Mouse (Mus musculus): ENCODE results near the gene AW549877. TPM values are rescaled to one million over a fixed set of nuclear protein-coding genes. Genes with fewer than 3 reads are reported as not detected.

Gene AW549877
- polyA plus RNA-seq, 1 experiment, result not detected

DNA sequence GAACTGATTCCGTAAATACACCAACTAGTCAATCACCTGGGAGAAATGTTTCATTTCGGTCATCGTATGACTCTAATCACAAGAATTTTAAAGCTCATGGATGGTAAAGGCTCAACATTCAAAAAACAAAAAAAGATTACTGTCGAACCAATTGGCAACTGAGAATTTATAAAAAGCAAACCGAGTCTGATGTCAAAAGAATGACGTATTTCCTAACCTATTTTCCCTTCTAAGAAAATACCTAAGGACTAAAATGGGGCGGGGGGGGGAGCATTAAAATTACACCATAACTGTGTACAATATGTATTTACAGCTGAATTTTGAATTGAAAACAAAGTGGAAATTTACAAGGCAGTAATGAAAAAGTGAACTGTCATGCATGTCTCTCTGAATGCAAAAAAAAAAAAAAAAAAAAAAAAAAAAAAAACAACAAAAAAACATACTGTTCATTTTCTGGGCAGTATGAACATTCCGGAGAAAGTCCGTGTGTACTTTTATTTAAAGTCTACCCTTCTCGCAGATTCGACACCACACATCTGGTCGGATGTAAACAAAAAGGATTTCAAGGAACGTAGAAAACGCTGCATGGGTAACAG is 594 bp downstream of the AW549877 start:
- TF ChIP-seq POLR2A (IDR thresholded peaks at IDR 0.05; ENCODE audit: insufficient read depth, low read depth, low read length) (no peak), CTCF (IDR thresholded peaks at IDR 0.05; ENCODE audit: insufficient read depth, low read depth, low read length) (no peak)

DNA sequence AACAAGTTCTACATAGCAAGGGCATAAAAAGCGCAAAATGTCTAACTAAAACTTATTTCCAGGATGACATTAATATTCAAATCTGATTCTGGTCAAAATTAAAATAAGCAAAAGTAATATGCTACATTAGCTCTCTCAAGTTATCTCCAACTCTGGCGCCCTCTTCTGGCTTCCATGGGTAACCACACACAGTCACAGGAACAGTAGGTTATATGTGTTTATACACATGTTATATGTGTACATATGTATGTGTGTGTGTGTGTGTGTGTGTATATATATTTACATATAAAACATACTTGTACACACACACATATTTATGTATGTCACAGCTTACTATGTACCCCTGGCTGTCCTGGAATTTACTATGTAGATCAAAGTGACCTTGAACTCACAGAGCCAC is 7.6 kb downstream of the AW549877 start:
- no peaks in the 10 kb centered on the region for H3K4me1 ChIP-seq (ENCODE audit: control insufficient read depth, insufficient read depth, low read length)
- H3K4me3 ChIP-seq (ENCODE audit: insufficient read depth, low read depth, low read length), result no peak overlapping the region
- no peak overlapping the region for H3K27ac ChIP-seq (ENCODE audit: insufficient read depth, low read depth, low read length)
- WGBS, result 66% methylated on average over 2 of the region's 2 CpGs
- TF ChIP-seq POLR2A (IDR thresholded peaks at IDR 0.05; ENCODE audit: insufficient read depth, low read depth, low read length) (no peak), CTCF (IDR thresholded peaks at IDR 0.05; ENCODE audit: insufficient read depth, low read depth, low read length) (no peak)

More for the DNA sequence above, 594 bp downstream of the AW549877 start:
- Histone ChIP-seq H3K4me1 (ENCODE audit: control insufficient read depth, insufficient read depth, low read length) (no peaks in the 10 kb centered on the region), H3K27ac (ENCODE audit: insufficient read depth, low read depth, low read length) (peak overlapping the region; percentile 68), H3K4me3 (ENCODE audit: insufficient read depth, low read depth, low read length) (peak overlapping the region; percentile 69)
- 15% methylated on average over 14 of the region's 14 CpGs for WGBS

DNA sequence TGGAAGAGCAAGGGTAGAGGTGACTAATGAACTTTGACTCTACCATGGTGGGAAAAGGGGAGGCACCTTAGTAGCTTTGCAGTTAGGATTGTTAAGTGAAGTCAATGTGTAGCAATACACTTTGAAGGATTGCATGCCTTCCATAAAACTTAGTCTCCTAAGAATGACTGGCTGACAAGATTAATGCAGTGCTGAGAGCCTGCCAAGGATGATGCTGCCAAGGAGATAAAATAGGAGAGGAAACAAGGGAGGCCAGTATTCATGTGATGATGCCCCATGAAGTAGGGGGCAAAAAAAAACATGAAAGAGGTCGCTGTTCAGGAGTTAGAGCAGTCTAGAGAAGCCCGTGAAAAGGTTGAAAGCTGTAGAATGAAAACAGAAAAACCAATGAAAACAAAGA is 10.7 kb downstream of the AW549877 start:
- Histone ChIP-seq H3K4me1 (ENCODE audit: control insufficient read depth, insufficient read depth, low read length) (no peaks in the 10 kb centered on the region), H3K4me3 (ENCODE audit: insufficient read depth, low read depth, low read length) (no peak overlapping the region), H3K27ac (ENCODE audit: insufficient read depth, low read depth, low read length) (no peak overlapping the region)
- 82% methylated on average over 2 of the region's 2 CpGs for WGBS
- TF ChIP-seq CTCF (IDR thresholded peaks at IDR 0.05; ENCODE audit: insufficient read depth, low read depth, low read length), result no peak
- no peak for TF ChIP-seq POLR2A (IDR thresholded peaks at IDR 0.05; ENCODE audit: insufficient read depth, low read depth, low read length)

DNA sequence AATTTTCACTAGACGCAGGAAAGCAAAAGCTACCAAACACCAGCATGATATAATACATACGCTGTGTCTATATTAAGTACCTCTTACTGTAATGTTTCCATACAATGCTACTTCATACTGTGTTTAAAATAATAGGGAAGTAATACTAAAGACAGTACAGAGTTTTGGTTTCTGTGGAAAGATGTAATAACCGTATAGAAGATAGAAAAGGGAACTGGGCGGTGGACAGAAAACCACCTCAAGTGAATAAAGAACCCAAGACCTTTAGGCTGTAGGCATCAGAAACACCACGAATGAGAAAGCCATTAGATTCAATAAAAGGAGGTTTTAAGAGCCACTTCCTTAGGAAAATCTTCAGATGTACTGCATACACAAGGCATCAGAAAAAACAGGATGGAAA is 12.8 kb downstream of the AW549877 start:
- 94% methylated on average over 5 of the region's 5 CpGs for WGBS
- H3K4me1 ChIP-seq (ENCODE audit: control insufficient read depth, insufficient read depth, low read length), result no peaks in the 10 kb centered on the region
- no peak overlapping the region for H3K4me3 ChIP-seq (ENCODE audit: insufficient read depth, low read depth, low read length)
- TF ChIP-seq POLR2A (IDR thresholded peaks at IDR 0.05; ENCODE audit: insufficient read depth, low read depth, low read length), result no peak
- TF ChIP-seq CTCF (IDR thresholded peaks at IDR 0.05; ENCODE audit: insufficient read depth, low read depth, low read length), result no peak
- no peak overlapping the region for H3K27ac ChIP-seq (ENCODE audit: insufficient read depth, low read depth, low read length)

DNA sequence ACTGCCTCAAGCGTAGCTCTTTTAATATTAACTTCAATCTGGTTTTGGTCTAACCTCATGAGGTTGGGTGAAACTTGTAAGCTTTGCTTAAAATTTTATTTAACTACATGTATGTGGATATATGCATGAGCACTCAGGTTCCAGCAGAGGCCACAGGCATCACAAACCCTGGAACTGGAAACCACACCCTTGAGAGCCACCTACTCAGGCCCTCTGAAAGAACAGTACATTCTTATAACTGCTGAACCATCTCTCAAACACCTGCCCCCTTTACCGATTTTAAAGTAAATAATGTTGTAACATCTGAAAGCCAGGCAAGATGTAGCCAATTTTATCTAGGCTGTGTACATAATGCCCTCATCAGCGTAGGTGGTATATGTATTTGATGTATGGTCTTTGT is 15.7 kb downstream of the AW549877 start:
- peak overlapping the region; percentile 96 for H3K27ac ChIP-seq (ENCODE audit: insufficient read depth, low read depth, low read length)
- 63% methylated on average over 3 of the region's 3 CpGs for WGBS
- H3K4me3 ChIP-seq (ENCODE audit: insufficient read depth, low read depth, low read length), result no peak overlapping the region
- TF ChIP-seq CTCF (IDR thresholded peaks at IDR 0.05; ENCODE audit: insufficient read depth, low read depth, low read length) (no peak), POLR2A (IDR thresholded peaks at IDR 0.05; ENCODE audit: insufficient read depth, low read depth, low read length) (no peak)
- no peaks in the 10 kb centered on the region for H3K4me1 ChIP-seq (ENCODE audit: control insufficient read depth, insufficient read depth, low read length)

DNA sequence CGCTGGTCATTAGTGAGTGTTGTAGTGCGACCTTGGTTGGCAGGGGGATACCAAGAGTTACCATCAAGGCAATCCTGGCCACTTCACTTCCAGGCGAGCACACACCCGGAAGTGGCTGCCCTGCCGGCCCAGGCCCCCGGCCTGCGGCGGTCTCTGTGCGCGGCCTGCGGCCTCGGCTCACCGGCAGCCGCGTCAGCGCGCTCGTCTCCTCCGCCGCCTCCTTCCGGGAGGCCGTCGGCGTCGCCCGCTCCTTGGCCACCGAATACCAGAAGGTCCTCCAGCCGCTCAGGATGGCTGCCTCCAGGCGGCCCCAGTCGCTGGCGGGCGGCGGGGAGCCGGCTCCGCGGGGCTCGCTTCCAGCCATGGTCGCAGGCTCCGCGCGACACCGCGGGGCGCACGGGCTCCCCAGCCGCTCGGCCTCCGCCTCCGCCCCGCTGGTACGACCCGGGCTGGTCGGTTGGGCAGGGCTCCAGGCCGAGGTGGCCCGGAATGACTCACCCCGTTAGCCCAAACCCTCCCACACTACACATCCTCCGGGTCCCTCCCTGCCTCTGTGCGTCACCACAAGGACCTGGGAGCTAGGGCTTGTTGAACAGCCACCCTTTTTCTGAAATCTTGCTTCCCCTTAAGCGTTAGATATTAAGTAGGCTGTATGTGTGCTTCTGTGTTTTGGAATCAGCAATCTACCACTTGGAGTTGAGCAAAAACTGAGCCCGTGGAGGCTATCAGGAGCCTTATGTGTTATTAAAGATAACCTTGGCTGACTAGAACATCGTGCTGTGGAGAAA is 16.3 kb downstream of the AW549877 start, which contains the start of gene Fbxo4:
Fbxo4 (minus strand) TSS at position 513 of the 788 bp plus-strand sequence.
- H3K4me3 ChIP-seq (ENCODE audit: insufficient read depth, low read depth, low read length), result peak within 1 kb of the TSS; percentile 62
- peak within 1 kb of the TSS; percentile 96 for H3K27ac ChIP-seq (ENCODE audit: insufficient read depth, low read depth, low read length)
- TF ChIP-seq CTCF (IDR thresholded peaks at IDR 0.05; ENCODE audit: insufficient read depth, low read depth, low read length), result peak; percentile 32; the same call in 1 of the 2 replicates
- peak; percentile 49 for TF ChIP-seq POLR2A (IDR thresholded peaks at IDR 0.05; ENCODE audit: insufficient read depth, low read depth, low read length)
- no peaks in the 10 kb centered on the region for H3K4me1 ChIP-seq (ENCODE audit: control insufficient read depth, insufficient read depth, low read length)
- under 1% methylated on average over 61 of the region's 61 CpGs for WGBS

DNA sequence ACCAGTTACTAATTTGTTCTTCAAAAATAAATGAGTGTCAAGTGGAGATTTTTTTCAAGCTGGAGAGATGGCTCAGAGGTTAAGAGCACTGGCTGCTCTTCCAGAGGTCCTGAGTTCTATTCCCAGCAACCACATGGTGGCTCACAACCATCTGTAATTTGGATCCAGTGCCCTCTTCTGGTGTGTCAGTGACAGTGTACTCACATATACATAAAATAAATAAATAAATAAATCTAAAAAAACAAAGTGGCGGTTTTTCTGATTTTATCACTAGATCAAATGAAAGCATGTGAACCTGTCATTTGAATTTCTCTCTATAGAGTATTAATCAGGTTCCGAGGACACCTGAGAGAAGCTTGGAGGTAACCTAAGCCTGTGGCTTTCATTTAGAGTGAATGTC is 17.3 kb downstream of the AW549877 start:
- WGBS, result 95% methylated on average over 2 of the region's 2 CpGs
- Histone ChIP-seq H3K4me3 (ENCODE audit: insufficient read depth, low read depth, low read length) (no peak overlapping the region), H3K4me1 (ENCODE audit: control insufficient read depth, insufficient read depth, low read length) (no peaks in the 10 kb centered on the region), H3K27ac (ENCODE audit: insufficient read depth, low read depth, low read length) (no peak overlapping the region)
- no peak for TF ChIP-seq CTCF (IDR thresholded peaks at IDR 0.05; ENCODE audit: insufficient read depth, low read depth, low read length)
- TF ChIP-seq POLR2A (IDR thresholded peaks at IDR 0.05; ENCODE audit: insufficient read depth, low read depth, low read length), result no peak

DNA sequence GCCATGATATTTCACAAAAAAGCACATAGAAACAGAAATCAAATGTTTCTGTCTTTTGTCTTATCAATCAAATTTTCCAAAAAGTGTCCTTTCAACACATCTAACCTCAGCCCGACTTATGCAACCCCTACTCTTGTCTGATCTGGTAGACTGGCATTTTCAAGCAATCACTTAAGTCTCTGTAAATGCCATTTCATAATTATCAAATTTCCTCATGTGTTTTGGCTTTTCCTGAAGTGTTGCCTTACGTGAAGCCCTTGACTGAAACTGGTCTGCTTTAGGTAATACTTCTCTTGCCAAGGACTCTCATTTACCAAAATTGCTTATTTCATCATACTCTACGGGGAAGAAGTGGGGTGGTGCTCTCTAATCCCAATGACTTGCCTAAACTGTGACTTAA is 22.2 kb downstream of the AW549877 start:
- Histone ChIP-seq H3K27ac (ENCODE audit: insufficient read depth, low read depth, low read length) (no peak overlapping the region), H3K4me1 (ENCODE audit: control insufficient read depth, insufficient read depth, low read length) (no peaks in the 10 kb centered on the region), H3K4me3 (ENCODE audit: insufficient read depth, low read depth, low read length) (no peak overlapping the region)
- no peak for TF ChIP-seq CTCF (IDR thresholded peaks at IDR 0.05; ENCODE audit: insufficient read depth, low read depth, low read length)
- TF ChIP-seq POLR2A (IDR thresholded peaks at IDR 0.05; ENCODE audit: insufficient read depth, low read depth, low read length), result no peak
- WGBS, result 96% methylated on average over 3 of the region's 3 CpGs

DNA sequence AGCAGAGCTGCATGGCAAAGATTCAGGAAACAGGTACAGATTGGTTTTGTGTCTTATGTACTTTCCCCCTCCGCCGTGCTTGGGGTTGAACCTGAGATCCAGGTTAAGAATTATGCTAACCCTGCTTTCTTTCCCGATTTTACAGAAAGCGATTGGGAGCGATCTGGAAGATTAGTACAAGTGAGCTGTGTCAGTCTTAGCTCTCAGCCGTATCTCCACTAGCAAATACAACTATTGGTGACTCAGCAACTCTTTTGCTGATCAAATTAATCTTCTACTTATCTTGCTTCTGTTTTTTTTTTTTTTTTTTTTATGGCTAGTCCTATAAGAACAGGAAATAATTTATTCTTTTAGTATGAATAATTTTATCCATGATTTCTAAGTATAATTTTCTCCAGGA is 25.4 kb downstream of the AW549877 start:
- TF ChIP-seq CTCF (IDR thresholded peaks at IDR 0.05; ENCODE audit: insufficient read depth, low read depth, low read length) (no peak), POLR2A (IDR thresholded peaks at IDR 0.05; ENCODE audit: insufficient read depth, low read depth, low read length) (no peak)
- no peaks in the 10 kb centered on the region for H3K4me1 ChIP-seq (ENCODE audit: control insufficient read depth, insufficient read depth, low read length)
- H3K27ac ChIP-seq (ENCODE audit: insufficient read depth, low read depth, low read length), result no peak overlapping the region
- WGBS, result 97% methylated on average over 6 of the region's 6 CpGs
- no peak overlapping the region for H3K4me3 ChIP-seq (ENCODE audit: insufficient read depth, low read depth, low read length)
